Mouse (Mus musculus) kidney, postnatal 4 days (tissue): Measurements from ENCODE around the gene Gid8.

Source experiments
- DNase-seq, 2 experiments: peaks; one replicate each; pipeline ENCODE4 v3.0.0; 2021; ENCODE audit warnings: mixed read lengths in 2 of 2

Gid8 gene

GRCm38 (mm10) chr2:180709923-180710272 lies at the start of gene Gid8, which contains the start of gene Dido1:
Gid8 (plus strand) TSS chr2:180710117.
Dido1 (minus strand) TSS chr2:180709999.
- peak; percentile 97 to 98 for DNase-seq

GRCm38 (mm10) chr2:180660521-180660920 lies 49.4 kb upstream of the Gid8 start:
- DNase-seq, result no peak

GRCm38 (mm10) chr2:180662008-180662407 lies 47.9 kb upstream of the Gid8 start:
- no peak for DNase-seq

- no peak for DNase-seq
Measured at GRCm38 (mm10) chr2:180676706-180677105, 33.2 kb upstream of the Gid8 start.

GRCm38 (mm10) chr2:180678609-180679140 lies 31.2 kb upstream of the Gid8 start:
- peak; percentile 71 to 77 for DNase-seq

GRCm38 (mm10) chr2:180681225-180681624 lies 28.7 kb upstream of the Gid8 start:
- DNase-seq, result no peak

GRCm38 (mm10) chr2:180683524-180683923 lies 26.4 kb upstream of the Gid8 start:
- no peak for DNase-seq

- no peak for DNase-seq
Measured at GRCm38 (mm10) chr2:180684031-180684430, 25.9 kb upstream of the Gid8 start.

GRCm38 (mm10) chr2:180689841-180690240 lies 20.1 kb upstream of the Gid8 start:
- no peak for DNase-seq

GRCm38 (mm10) chr2:180692630-180693029 lies 17.3 kb upstream of the Gid8 start:
- peak; percentile 33 to 37 for DNase-seq

GRCm38 (mm10) chr2:180695176-180695575 lies 14.7 kb upstream of the Gid8 start:
- no peak for DNase-seq

- DNase-seq, result no peak
Measured at GRCm38 (mm10) chr2:180700457-180700856, 9.5 kb upstream of the Gid8 start.

GRCm38 (mm10) chr2:180701053-180701766 lies 8.7 kb upstream of the Gid8 start:
- DNase-seq, result no peak

GRCm38 (mm10) chr2:180701767-180702621 lies 7.9 kb upstream of the Gid8 start:
- peak; percentile 93 to 96 for DNase-seq

- no peak for DNase-seq
Measured at GRCm38 (mm10) chr2:180702701-180703149, 7.2 kb upstream of the Gid8 start.

GRCm38 (mm10) chr2:180703175-180703574 lies 6.7 kb upstream of the Gid8 start:
- no peak for DNase-seq

- DNase-seq, result no peak
Measured at GRCm38 (mm10) chr2:180703645-180704359, 6.1 kb upstream of the Gid8 start.

GRCm38 (mm10) chr2:180704591-180704990 lies 5.3 kb upstream of the Gid8 start:
- peak; percentile 53 to 73 for DNase-seq

GRCm38 (mm10) chr2:180705066-180705465 lies 4.9 kb upstream of the Gid8 start:
- no peak for DNase-seq

GRCm38 (mm10) chr2:180705975-180706374 lies 3.9 kb upstream of the Gid8 start:
- DNase-seq, result no peak

- DNase-seq, result no peak
Measured at GRCm38 (mm10) chr2:180709023-180709922, 644 bp upstream of the Gid8 start.
